Mouse (Mus musculus): Measurements from ENCODE around the gene Ly6g5c. TPM values are rescaled to one million over a fixed set of nuclear protein-coding genes. Genes with fewer than 3 reads are reported as not detected.

The Ly6g5c gene
- total RNA-seq, 2 experiments from 2014 or later: not detected

DNA sequence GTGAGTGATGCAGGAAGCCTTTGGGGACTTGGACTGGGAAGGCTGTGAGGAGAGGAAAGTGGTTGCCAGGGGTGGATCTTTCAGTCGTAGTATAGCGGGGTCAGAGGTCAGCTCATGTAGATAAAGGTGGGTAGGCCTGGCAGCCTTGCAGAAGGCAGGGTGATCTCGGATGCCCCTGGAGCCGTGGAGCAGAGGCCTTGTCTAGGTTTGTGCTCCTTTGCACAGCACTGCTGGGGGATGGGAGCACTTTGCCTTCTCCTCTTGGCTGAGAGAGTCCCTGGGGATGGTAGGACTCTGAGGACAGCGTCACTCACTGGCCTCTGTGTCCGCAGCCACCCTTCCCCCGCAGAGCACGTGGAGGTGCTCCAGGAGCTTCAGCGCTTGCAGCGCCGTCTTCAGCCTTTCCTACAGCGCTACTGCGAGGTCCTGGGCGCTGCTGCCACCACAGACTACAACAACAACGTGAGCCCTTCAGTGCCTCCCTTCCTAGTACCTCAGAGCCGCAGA is 32.5 kb downstream of the Ly6g5c start:
- DNase-seq: no peak

DNA sequence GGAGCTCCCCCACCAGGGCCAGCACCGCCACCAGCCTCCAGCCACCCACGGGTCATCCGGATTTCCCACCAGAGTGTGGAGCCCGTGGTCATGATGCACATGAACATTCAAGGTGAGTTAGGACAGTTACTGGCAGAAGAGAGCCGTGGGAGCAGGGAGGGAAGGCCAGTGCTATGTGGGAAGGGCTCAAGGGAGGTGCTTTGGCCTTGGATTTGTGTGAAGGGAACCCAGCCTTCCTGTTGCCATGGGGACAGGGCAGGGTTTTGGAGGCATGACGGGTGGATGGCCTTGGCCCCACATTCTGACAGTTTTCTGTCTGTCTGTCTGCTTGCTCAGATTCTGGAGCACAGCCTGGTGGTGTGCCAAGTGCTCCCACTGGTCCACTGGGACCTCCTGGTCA is 33.9 kb downstream of the Ly6g5c start:
- no peak for DNase-seq

DNA sequence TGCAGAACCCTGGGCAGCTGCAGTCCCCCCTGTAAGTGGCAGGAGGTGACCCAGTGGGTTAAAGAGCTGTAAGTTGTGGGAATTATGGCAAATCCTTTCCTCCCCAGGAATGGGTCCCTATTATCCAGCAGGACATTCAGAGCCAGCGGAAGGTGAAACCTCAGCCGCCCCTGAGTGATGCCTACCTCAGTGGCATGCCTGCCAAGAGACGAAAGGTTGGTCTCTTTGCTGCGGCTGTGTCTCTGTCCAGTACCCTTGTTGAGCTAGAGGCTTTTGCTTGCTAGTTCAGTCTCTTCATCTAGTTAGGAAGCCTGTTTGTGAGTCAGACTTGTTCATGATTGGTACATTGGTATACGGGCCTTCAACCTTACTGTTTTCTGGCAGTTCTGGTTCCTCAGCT is 38.1 kb downstream of the Ly6g5c start:
- no peak for DNase-seq

DNA sequence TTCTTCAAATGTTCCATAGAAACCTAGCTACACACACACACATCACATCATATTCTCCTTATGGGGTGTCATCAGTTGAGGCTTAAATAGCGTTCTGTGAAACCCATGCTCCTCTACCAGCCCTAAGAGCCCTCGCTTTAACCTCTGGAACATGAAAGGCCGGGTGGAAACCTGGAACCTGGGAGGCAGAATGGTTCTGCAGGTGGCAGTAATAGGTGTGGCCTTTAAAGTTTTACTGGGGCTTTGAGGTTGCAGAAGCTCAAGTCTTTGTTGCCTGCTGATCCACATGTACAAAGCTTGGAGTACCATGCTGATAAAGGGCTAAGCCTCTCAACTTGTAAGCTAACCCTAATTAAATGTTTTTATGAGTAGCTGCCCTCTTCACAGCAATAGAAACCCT is 39.3 kb downstream of the Ly6g5c start:
- DNase-seq: no peak

DNA sequence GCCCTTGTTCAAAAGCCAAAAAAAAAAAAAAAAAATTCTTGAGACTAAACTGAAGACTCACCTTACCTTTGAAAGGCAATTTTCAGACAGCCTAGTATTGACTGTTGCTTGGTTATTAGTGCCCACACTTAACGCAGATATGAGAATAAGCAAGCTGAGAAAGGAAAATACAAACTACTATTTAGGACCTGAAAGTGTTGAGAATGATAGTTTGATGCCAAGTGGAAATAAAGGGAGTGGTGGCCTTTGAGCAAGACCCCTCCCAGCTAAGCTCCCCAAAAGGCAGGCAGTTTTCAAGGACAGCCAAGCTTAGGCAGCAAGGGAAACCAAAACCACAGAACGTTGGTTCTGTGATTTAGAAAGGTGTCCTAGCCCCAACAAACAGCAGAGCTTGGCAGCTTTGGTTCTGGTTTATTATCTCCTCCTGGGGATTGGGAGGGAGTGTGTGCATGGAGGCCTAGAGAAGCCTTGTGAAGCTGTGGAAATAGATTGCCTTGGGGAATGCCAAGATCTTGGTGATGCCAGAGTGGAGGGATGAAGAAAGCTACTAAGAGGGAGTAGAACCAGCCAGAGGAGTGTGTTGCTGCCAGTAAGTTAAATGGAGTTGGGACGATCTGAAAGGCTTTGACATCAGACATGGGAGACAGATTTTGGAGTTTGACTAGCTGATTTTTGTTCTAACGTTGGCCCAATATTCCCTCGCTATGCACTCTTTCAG is 40.0 kb downstream of the Ly6g5c start:
- DNase-seq: no peak

DNA sequence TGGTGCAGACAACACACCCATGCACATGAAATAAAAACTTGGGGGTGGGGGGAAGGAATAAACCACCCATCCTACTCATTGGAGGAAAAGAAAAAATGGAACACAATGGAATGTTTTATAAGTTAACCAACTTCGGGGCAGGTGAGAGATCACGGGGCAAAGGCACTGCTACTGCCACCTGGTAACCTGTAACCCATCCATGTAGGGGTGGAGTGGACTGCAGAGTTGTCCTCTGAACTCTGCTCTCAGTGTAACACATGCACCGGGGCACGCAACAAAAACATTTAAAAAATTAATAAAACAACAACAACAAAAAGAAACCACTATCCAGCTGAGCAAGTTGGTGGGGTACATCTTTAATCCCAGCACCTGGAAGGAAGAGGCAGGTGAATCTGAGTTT is 44.0 kb downstream of the Ly6g5c start:
- no peak for DNase-seq

DNA sequence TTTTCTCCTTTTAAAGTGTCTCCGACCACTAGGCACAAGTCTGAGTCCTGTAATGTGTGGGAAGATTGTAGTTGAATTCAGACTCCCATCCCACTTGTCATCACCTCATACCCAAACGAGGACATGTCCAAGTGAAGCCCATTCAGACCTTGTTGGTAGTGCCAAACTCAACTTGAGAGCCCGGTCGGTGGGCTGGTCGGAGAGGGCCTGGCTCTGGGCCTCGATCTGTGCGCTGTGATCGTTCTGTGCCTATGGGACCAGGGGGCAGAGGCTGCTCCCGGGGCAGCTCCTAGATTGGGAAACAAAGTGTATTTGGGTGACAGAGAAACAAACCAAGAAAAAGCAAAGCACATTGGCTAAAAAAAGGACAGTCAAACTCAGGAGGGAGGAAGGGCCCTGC is 45.0 kb downstream of the Ly6g5c start:
- DNase-seq: no peak

DNA sequence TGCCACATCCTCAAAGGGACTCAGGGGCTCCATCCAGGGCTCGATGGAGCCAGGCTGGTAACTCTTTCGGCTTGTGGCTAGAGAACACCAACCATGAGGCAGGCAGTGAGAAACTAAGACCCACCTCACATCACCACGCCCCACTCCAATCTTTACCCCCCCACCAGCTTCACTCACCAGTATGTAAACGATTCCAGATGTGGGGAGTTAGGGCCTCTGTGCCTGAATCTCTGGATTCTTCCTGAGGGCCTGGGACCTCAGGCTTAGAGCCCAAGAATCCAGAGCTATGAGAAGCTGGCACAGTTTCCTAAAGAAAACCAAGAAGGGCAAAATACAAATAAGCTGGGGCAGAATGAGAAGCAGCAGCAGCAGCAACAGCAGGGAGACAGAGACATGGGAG is 45.9 kb downstream of the Ly6g5c start:
- DNase-seq: no peak

DNA sequence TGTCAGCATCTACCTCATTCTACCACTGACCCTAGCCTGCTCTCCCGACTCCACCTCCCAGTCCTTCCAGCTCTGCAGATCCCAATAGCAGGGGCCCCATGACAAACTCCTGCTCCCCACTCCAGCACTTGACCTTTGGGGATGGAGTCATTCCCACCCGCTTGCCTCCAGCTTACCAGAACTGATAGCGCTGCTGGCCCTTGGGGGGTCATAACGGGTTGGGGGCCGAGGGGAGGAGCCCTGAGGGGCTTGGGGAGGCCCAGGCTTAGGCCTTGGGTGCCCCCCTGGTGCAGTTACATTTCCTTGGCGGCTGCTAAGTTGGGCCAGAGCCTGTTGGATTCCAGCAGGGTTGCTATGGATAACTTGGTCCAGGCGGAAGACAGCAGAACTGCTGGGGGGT is 46.5 kb downstream of the Ly6g5c start:
- no peak for DNase-seq

DNA sequence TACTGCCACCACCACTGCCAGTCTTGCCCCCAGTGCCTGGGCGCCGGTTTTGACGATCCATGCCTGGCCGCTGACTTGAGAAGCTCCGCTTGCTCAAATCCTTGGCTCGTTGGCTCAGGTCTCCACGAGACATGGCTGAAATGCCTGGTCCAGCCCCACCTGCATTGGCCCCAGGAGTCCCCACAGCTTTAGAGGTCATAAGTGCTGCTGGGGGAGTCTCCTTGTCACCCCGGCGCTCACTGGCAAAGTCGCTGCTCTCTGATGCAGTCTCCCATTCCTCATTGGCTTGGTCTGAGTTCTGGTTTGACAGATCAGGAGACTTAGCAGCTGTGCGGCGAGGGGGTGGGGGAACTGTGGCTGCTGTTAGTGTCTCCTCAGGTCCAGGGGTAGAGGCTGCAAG is 47.4 kb downstream of the Ly6g5c start:
- DNase-seq: no peak

DNA sequence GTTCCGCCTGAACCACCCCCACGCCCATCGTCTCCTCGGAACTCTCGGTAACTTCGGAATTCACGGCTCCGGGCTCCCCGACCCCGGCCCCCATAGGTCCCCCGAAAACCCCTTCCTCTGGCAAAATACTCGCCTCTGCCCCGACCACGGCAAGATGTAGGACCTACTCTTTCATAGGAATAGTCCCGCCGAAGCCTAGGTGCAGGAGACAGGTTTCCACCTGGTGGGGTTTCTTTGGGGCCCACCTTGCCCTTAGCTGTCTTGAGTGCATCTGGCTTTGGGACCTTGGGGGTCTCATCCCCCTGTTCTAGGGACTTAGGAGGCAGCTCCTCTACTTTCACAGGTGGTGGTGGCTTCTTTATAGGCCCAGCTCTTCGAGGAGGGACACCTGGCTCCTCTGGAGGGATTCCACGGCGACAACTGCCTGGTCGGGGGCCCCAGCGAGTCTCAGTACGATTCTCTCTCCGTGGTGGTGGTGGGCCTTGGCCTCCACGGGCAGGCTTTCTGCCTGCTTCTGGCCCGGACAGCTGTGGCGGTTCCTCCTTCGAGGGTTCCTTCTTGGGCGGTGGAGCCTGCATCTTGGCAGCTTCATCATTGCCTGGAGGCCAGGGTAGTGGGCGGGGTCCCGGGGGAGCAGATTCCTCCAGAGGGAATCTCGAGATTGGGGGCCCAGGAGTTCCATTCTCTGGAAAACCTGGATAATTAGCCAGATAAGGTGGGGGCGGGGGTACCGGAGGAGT is 48.6 kb downstream of the Ly6g5c start:
- no peak for DNase-seq

DNA sequence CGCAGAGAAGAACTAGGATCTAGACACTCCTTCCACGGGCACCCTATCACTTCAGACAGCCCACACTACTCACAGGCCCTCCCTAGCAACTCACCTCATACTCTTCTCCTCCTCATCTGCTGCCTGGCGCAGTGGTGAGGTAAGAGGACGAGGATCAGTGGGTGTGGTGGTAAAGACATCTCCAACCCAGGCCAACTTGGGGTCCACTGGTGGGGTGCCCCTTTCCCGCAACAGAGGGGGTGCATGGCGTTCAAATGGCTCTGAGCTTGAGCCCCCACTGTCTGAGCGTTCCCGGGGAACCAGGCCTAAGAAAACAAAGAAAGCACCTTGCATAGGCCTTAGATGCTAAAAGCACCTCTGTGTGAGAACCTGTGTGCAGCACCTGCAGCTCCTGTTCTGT is 49.2 kb downstream of the Ly6g5c start:
- no peak for DNase-seq

DNA sequence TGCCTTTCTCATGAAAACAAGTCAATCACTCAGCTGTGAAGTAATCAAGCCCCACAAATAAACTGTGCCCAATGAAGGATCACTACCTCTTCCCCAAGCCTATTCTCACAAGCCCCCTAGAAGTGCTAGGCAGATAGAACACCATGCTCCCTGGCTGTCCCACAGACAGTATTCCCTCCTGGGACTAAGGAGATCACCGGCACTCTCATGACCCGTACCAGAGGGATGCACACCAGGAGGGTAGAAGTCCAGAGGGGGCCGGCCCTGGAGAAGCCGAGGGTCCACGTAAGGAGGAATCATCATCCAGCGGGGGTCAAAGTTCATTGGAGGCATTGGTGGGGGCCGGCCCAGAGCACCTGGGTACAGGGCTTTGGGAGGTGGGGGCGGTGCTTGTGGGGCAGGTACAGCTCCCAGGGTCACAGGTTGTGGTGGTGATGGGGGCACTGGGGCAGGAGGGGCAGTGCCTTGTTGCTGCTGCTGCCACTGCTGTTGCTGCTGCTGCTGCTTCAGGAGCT is 49.6 kb downstream of the Ly6g5c start:
- DNase-seq: no peak

DNA sequence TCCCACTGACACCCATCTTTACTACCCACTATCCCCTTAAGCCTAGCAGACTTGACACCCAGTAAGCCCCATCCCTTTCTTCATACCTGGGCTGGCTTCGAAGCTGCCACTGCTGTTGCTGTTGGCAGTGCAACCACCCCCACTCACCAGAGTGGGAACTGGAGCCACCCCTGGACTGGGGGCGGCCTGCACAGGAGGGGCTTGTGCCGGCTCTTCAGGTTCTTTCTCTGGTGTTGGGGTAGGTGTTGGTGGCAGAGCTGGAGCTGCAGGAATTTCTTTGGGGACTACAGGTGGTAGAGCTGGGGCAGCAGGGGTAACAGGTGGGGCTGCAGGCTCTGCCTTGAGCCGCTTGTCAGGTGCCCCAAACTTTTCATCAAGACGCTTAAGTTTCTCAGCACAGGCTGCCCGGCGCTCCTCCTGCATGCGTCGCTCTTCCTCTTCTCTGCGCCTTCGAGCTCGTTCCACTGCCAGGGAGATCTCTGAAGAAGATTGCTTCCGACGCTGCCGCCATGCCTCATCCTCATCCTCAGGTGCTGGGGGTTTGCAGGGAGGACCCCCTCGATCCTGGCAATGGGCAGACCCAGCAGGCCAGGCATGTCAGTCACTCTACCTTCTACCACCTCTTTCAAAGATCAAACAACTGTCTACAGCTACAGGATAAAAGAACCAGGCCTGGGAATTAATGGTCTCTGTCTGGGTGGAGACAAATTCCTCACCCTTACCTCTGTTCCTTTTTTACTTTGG is 50.9 kb downstream of the Ly6g5c start:
- no peak for DNase-seq

DNA sequence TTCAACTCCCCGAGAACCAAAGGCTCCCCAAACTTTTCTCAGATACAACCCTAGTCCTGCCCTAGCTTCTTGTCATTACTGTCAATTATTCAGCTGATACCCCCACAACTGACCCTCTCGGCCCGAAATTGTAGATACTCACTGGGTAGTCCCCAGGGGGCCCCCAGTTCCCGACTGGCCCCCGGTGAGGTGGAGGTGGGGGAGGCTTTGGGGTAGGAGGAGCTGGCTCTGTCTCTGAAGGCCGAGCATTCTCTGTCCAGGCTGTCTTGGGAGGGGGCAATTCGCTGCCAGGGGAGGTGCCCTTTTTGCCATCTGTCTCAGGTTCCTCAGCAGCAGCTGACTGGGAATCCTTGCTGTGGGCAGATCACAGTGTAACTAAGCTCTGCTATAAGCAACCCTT is 51.6 kb downstream of the Ly6g5c start:
- DNase-seq: no peak

DNA sequence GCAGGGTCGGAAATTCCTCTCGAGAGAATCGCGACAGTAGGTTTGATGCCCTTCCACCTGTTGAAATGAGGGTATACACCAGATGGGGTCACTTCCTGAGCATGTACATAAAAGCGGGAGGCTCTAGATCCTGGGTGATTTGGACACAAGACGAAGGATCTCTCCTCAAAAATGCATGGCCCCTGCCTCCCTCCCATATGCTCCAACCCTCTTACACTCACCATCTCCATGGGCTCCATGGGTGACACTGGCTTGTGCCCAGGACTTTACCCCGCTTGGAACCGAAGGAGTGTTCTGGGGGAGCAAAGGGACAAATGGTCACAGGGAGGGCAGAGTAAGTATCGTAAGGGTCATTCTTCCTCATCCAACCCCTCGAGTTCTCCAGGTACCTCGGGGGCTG is 53.3 kb downstream of the Ly6g5c start:
- no peak for DNase-seq

Other genes starting within 250 kb of the Ly6g5c start
- gene Cfb, start 245.8 kb upstream of the Ly6g5c start, total RNA-seq (2021): 1 to 10 TPM in 1 of 2 experiments, under 1 TPM in 1; 0.95 to 8.2 TPM
- gene Zbtb12, start 228.8 kb upstream of the Ly6g5c start, total RNA-seq (2021): 1 to 10 TPM; 5.0 to 5.2 TPM
- gene Gm20547, start 226.2 kb upstream of the Ly6g5c start, total RNA-seq (2021): not detected
- gene C2, start 210.0 kb upstream of the Ly6g5c start, total RNA-seq (2021): 1 to 10 TPM; 2.6 to 2.9 TPM
- gene Ehmt2, start 209.8 kb upstream of the Ly6g5c start, total RNA-seq (2021): 10 to 100 TPM; 25.5 to 26.4 TPM
- gene Slc44a4, start 193.8 kb upstream of the Ly6g5c start, total RNA-seq (2021): not detected
- 1 to 10 TPM; 8.5 to 9.3 TPM for gene Neu1, start 177.0 kb upstream of the Ly6g5c start, total RNA-seq (2021)
- 1 to 10 TPM; 4.4 to 6.7 TPM for gene Hspa1b, start 149.0 kb upstream of the Ly6g5c start, total RNA-seq (2021)
- not detected for gene Gm20481, start 138.4 kb upstream of the Ly6g5c start, total RNA-seq (2021)
- gene Hspa1a, start 136.1 kb upstream of the Ly6g5c start, total RNA-seq (2021): 1 to 10 TPM; 5.9 to 8.1 TPM
- 10 to 100 TPM; 21.5 to 31.8 TPM for gene Hspa1l, start 135.6 kb upstream of the Ly6g5c start, total RNA-seq (2021)
- 10 to 100 TPM; 15.0 to 15.4 TPM for gene Lsm2, start 126.4 kb upstream of the Ly6g5c start, total RNA-seq (2021)
- 10 to 100 TPM; 29.4 to 31.2 TPM for gene Vars, start 107.3 kb upstream of the Ly6g5c start, total RNA-seq (2021)
- gene Vwa7, start 91.7 kb upstream of the Ly6g5c start, total RNA-seq (2021): 1 to 10 TPM; 9.0 to 9.6 TPM
- under 1 TPM in 1 of 2 experiments, not detected in 1; 0.31 TPM for gene Sapcd1, start 80.3 kb upstream of the Ly6g5c start, total RNA-seq (2021)
- under 1 TPM; 0.67 to 0.72 TPM for gene Msh5, start 61.5 kb upstream of the Ly6g5c start, total RNA-seq (2021)
- gene Clic1, start 58.3 kb upstream of the Ly6g5c start, total RNA-seq (2021): 10 to 100 TPM; 12.4 to 18.6 TPM
- 10 to 100 TPM; 11.1 to 13.3 TPM for gene Ddah2, start 49.2 kb upstream of the Ly6g5c start, total RNA-seq (2021)
- not detected for gene Ly6g6c, start 42.9 kb upstream of the Ly6g5c start, total RNA-seq (2021)
- not detected for gene Mpig6b, start 42.1 kb upstream of the Ly6g5c start, total RNA-seq (2021)
- gene Ly6g6e, start 31.4 kb upstream of the Ly6g5c start, total RNA-seq (2021): not detected
- gene Ly6g6d, start 30.2 kb upstream of the Ly6g5c start, total RNA-seq (2021): under 1 TPM; 0.51 to 0.72 TPM
- gene Ly6g6f, start 22.7 kb upstream of the Ly6g5c start, total RNA-seq (2021): not detected
- 10 to 100 TPM; 61.9 to 62.4 TPM for gene Abhd16a, start 19.0 kb upstream of the Ly6g5c start, total RNA-seq (2021)
- not detected for gene Ly6g5b, start 7.1 kb downstream of the Ly6g5c start, total RNA-seq (2021)
- gene Gpank1, start 13.2 kb downstream of the Ly6g5c start, total RNA-seq (2021): 1 to 10 TPM; 7.1 to 8.4 TPM
- 100 to 1,000 TPM; 149 to 158 TPM for gene Csnk2b, start 13.8 kb downstream of the Ly6g5c start, total RNA-seq (2021)
- 10 to 100 TPM; 19.5 to 22.6 TPM for gene D17H6S53E, start 18.1 kb downstream of the Ly6g5c start, total RNA-seq (2021)
- not detected for gene Apom, start 23.8 kb downstream of the Ly6g5c start, total RNA-seq (2021)
- 100 to 1,000 TPM; 180 to 197 TPM for gene Bag6, start 26.9 kb downstream of the Ly6g5c start, total RNA-seq (2021)
- gene Prrc2a, start 56.6 kb downstream of the Ly6g5c start, total RNA-seq (2021): 100 to 1,000 TPM in 1 of 2 experiments, 10 to 100 TPM in 1; 93.3 to 102 TPM
- 1 to 10 TPM in 1 of 2 experiments, under 1 TPM in 1; 0.97 to 1.4 TPM for gene Aif1, start 67.8 kb downstream of the Ly6g5c start, total RNA-seq (2021)
- under 1 TPM in 1 of 2 experiments, not detected in 1; 0.78 TPM for gene Lst1, start 80.2 kb downstream of the Ly6g5c start, total RNA-seq (2021)
- gene Ltb, start 86.2 kb downstream of the Ly6g5c start, total RNA-seq (2021): not detected
- under 1 TPM in 1 of 2 experiments, not detected in 1; 0.18 TPM for gene Tnf, start 93.7 kb downstream of the Ly6g5c start, total RNA-seq (2021)
- gene Lta, start 97.1 kb downstream of the Ly6g5c start, total RNA-seq (2021): under 1 TPM in 1 of 2 experiments, not detected in 1; 0.32 TPM
- under 1 TPM in 1 of 2 experiments, not detected in 1; 0.70 TPM for gene Gm16181, start 112.6 kb downstream of the Ly6g5c start, total RNA-seq (2021)
- 1 to 10 TPM; 1.9 to 2.3 TPM for gene Atp6v1g2, start 125.4 kb downstream of the Ly6g5c start, total RNA-seq (2021)
- 1 to 10 TPM; 5.6 to 6.8 TPM for gene Nfkbil1, start 127.5 kb downstream of the Ly6g5c start, total RNA-seq (2021)
- gene Ddx39b, start 133.5 kb downstream of the Ly6g5c start, total RNA-seq (2021): 10 to 100 TPM; 71.5 to 79.1 TPM
- 10 to 100 TPM; 30.2 to 57.3 TPM for gene H2-D1, start 154.5 kb downstream of the Ly6g5c start, total RNA-seq (2021)
- gene H2-Q1, start 212.1 kb downstream of the Ly6g5c start, total RNA-seq (2021): under 1 TPM; 0.20 to 0.86 TPM
- gene H2-Q2, start 234.0 kb downstream of the Ly6g5c start, total RNA-seq (2021): under 1 TPM; 0.36 to 0.78 TPM

All from gastrocnemius, postnatal 25 days (tissue).